Mouse (Mus musculus): Measurements from ENCODE around the gene Stx1b. TPM values are rescaled to one million over a fixed set of nuclear protein-coding genes. Genes with fewer than 3 reads are reported as not detected.

Stx1b gene
- total and polyA plus RNA-seq, 3 experiments, result 0.77 to 3.8 (median 1.1) TPM

DNA sequence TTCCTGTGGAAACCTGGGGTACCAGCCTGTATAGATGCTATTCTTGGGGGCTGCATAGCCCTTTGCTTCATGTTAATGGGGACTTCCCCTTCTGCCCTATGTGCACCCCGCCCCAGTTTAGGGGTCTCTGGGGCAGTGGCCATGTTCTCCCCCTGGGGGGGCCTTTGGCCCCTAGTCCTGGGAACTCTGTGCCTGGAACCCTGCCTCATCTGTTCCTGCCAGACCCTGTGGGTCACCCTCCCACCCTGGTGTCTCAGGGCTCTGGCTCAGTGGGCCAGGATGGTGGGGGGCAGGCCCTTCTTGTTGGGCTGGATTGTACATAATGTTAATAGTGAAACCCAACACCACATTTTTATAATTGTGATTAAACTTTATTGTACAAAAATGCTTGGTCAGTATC lies 24.6 kb downstream of the Stx1b start:
- H3K36me3 ChIP-seq (ENCODE audit: control insufficient read depth, insufficient read depth, low read length), result no peaks in the 10 kb centered on the region

DNA sequence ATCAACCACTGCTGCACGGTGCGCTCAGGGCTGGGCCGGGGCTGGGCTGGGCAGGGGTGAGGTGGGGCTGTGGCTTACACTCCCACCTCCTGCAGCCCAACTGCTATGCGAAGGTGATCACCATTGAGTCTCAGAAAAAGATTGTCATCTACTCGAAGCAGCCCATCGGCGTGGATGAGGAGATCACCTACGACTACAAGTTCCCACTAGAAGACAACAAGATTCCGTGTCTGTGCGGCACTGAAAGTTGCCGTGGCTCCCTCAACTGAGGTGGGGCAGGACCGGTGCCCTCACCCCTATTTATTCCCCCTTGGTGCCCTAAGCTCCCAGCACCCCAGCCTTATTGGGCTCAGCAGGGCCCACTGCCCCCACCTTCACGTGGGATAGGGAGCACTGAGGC lies 25.1 kb downstream of the Stx1b start:
- TF ChIP-seq POLR2A (IDR thresholded peaks at IDR 0.05; ENCODE audit: insufficient read depth, low read depth, low read length) (no peak), EP300 (IDR thresholded peaks at IDR 0.05; ENCODE audit: insufficient read depth, low read depth, low read length) (no peak), CTCF (IDR thresholded peaks at IDR 0.05) (no peak)
- intact Hi-C loops (cut with DNase I), result loop anchor here (5.0 kb wide), 1 partner anchor 118 kb away; no protein-coding TSS in a partner anchor
- Histone ChIP-seq H3K79me2 (replicated peaks; ENCODE audit: control insufficient read depth, insufficient read depth, low read length) (no peaks in the 10 kb centered on the region), H3K27ac (no peak overlapping the region), H3K4me3 (no peak overlapping the region), H3K36me3 (ENCODE audit: control insufficient read depth, insufficient read depth, low read length) (no peaks in the 10 kb centered on the region), H3K4me1 (ENCODE audit: control insufficient read depth, insufficient read depth, low read length) (peaks cover 9% of the 10 kb centered on the region), H3K9ac (ENCODE audit: low read depth, low read length) (no peak overlapping the region), H3K27me3 (ENCODE audit: control insufficient read depth, insufficient read depth, low read length) (no peaks in the 10 kb centered on the region)
- no peak for DNase-seq
- 89% methylated on average over 13 of the region's 13 CpGs for WGBS

More for the DNA sequence above, 24.6 kb downstream of the Stx1b start:
- WGBS, result 90% methylated on average over 1 of the region's 1 CpGs
- no peak for DNase-seq
- no peak overlapping the region for H3K9ac ChIP-seq (ENCODE audit: low read depth, low read length)
- H3K79me2 ChIP-seq (replicated peaks; ENCODE audit: control insufficient read depth, insufficient read depth, low read length), result no peaks in the 10 kb centered on the region
- no peak overlapping the region for H3K27ac ChIP-seq
- H3K27me3 ChIP-seq (ENCODE audit: control insufficient read depth, insufficient read depth, low read length), result no peaks in the 10 kb centered on the region
- intact Hi-C loops (cut with DNase I), result loop anchor here (1.0 to 5.0 kb wide), 5 partner anchors 15 to 135 kb away; partner anchors contain the start of genes Zfp646 and Zfp668
- no peak overlapping the region for H3K4me3 ChIP-seq
- peaks cover 9% of the 10 kb centered on the region for H3K4me1 ChIP-seq (ENCODE audit: control insufficient read depth, insufficient read depth, low read length)
- TF ChIP-seq POLR2A (IDR thresholded peaks at IDR 0.05; ENCODE audit: insufficient read depth, low read depth, low read length), result no peak
- TF ChIP-seq CTCF (IDR thresholded peaks at IDR 0.05), result no peak
- no peak for TF ChIP-seq EP300 (IDR thresholded peaks at IDR 0.05; ENCODE audit: insufficient read depth, low read depth, low read length)

DNA sequence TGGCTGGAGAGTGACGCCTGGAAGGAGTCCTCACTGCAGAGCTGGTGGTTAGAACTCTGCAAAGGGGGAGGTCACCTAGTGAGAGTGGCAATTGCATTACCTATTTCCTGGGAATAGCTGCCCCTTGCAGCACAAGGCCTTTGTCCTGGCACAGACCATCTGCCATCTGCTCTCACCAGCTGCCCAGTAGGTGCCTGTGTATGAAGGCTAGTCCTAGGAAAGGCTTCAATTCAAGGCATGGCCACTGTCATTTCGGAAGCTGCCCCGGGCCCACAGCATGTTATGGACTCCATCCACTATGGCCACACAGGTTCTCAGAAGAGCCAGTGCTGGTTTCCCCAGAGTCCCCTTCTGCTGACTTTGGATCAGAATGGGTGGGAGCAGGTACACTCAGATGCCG lies 25.8 kb downstream of the Stx1b start:
- Histone ChIP-seq H3K36me3 (ENCODE audit: control insufficient read depth, insufficient read depth, low read length) (no peaks in the 10 kb centered on the region), H3K79me2 (replicated peaks; ENCODE audit: control insufficient read depth, insufficient read depth, low read length) (no peaks in the 10 kb centered on the region), H3K27me3 (ENCODE audit: control insufficient read depth, insufficient read depth, low read length) (no peaks in the 10 kb centered on the region), H3K27ac (no peak overlapping the region), H3K4me3 (no peak overlapping the region), H3K4me1 (ENCODE audit: control insufficient read depth, insufficient read depth, low read length) (peaks cover 9% of the 10 kb centered on the region), H3K9ac (ENCODE audit: low read depth, low read length) (no peak overlapping the region)
- WGBS, result 84% methylated on average over 4 of the region's 4 CpGs
- TF ChIP-seq CTCF (IDR thresholded peaks at IDR 0.05), result no peak
- no peak for TF ChIP-seq POLR2A (IDR thresholded peaks at IDR 0.05; ENCODE audit: insufficient read depth, low read depth, low read length)
- no peak for TF ChIP-seq EP300 (IDR thresholded peaks at IDR 0.05; ENCODE audit: insufficient read depth, low read depth, low read length)
- intact Hi-C loops (cut with DNase I), result loop anchor here (5.0 kb wide), 1 partner anchor 119 kb away; no protein-coding TSS in a partner anchor
- DNase-seq, result no peak

DNA sequence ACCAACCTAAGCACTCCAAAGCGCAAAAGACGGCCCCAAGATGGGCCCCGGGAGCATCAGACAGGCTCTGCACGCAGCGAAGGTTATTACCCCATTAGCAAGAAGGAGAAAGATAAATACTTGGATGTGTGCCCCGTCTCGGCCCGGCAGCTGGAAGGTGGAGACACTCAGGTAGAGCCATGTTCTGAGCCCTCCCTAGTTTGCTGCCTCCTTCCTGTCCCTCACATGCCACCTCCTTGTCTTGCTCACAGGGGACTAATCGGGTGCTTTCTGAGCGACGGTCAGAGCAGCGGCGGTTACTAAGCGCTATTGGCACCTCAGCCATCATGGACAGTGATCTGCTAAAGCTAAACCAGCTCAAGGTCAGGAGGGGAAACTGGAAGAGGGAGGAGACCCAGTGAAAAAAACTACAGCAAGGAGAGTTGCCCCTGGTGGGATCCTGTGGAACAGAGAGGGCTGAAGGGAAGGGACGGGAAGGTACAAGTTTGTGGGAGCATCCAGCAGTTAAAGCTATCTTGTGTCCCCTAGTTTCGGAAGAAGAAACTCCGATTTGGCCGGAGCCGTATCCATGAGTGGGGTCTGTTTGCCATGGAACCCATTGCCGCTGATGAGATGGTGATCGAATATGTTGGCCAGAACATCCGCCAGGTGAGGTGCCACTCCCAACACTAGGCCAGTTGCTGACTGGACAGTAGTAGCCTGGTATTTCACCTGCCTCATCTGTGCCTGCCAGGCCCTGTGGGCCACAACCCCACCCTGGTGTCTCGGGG lies 27.1 kb downstream of the Stx1b start:
- H3K79me2 ChIP-seq (replicated peaks; ENCODE audit: control insufficient read depth, insufficient read depth, low read length), result no peaks in the 10 kb centered on the region
- H3K9ac ChIP-seq (ENCODE audit: low read depth, low read length), result no peak overlapping the region
- H3K4me3 ChIP-seq, result no peak overlapping the region
- no peaks in the 10 kb centered on the region for H3K27me3 ChIP-seq (ENCODE audit: control insufficient read depth, insufficient read depth, low read length)
- TF ChIP-seq EP300 (IDR thresholded peaks at IDR 0.05; ENCODE audit: insufficient read depth, low read depth, low read length), result no peak
- TF ChIP-seq POLR2A (IDR thresholded peaks at IDR 0.05; ENCODE audit: insufficient read depth, low read depth, low read length), result no peak
- no peak for TF ChIP-seq CTCF (IDR thresholded peaks at IDR 0.05)
- H3K27ac ChIP-seq, result no peak overlapping the region
- no peaks in the 10 kb centered on the region; the same call in 1 of the 2 replicates for H3K36me3 ChIP-seq (ENCODE audit: control insufficient read depth, insufficient read depth, low read length)
- DNase-seq, result no peak
- peaks cover 9% of the 10 kb centered on the region for H3K4me1 ChIP-seq (ENCODE audit: control insufficient read depth, insufficient read depth, low read length)
- intact Hi-C loops (cut with DNase I), result loop anchor here (5.0 kb wide), 1 partner anchor 120 kb away; no protein-coding TSS in a partner anchor
- WGBS, result 88% methylated on average over 23 of the region's 23 CpGs

DNA sequence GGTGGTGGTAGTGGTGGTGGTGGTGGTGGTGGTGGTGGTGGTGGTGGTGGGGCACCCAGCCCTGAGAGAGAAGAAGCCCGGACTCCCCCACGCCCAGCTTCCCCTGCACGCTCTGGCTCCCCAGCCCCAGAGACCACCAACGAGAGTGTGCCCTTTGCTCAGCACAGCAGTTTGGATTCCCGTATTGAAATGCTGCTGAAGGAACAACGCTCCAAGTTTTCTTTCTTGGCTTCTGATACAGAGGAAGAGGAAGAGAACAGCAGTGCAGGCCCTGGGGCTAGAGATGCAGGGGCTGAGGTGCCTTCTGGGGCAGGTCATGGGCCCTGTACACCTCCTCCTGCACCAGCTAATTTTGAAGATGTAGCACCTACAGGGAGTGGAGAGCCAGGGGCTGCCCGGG lies 39.0 kb downstream of the Stx1b start, which contains the start of gene Gm49388:
Gene Gm49388 (plus strand): TSS at position 301 of the 400 bp plus-strand sequence.
- intact Hi-C loops (cut with DNase I), result no loop called here

DNA sequence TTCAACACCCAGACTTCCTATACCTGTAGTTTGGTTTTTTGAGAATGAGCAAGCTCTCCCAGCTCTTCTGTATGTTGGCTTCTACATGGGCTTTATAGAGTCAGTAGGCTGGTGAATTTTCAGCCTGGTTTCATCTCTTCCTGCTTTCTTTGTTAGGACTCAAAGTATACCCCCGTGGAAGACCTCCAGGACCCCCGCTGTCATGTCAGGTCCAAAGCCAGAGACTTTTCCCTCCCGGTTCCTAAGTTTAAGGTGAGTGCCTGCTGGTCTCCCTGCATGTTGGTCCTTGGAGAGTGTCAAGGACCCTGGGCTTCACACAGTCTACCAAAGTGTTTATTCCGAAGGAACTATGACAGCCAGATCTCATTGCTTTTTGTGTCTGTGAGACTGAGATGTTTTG lies 46.0 kb downstream of the Stx1b start:
- H3K79me2 ChIP-seq (replicated peaks; ENCODE audit: control insufficient read depth, insufficient read depth, low read length), result 0 out of 2 replicates have a peak, but pooled peaks cover 2% of the 10 kb centered on the region
- DNase-seq, result no peak
- no peaks in the 10 kb centered on the region for H3K27me3 ChIP-seq (ENCODE audit: control insufficient read depth, insufficient read depth, low read length)
- H3K27ac ChIP-seq, result no peak overlapping the region
- WGBS, result 73% methylated on average over 4 of the region's 4 CpGs
- H3K9ac ChIP-seq (ENCODE audit: low read depth, low read length), result no peak overlapping the region
- H3K4me1 ChIP-seq (ENCODE audit: control insufficient read depth, insufficient read depth, low read length), result no peaks in the 10 kb centered on the region; the same call in 1 of the 2 replicates
- intact Hi-C loops (cut with DNase I), result loop anchor here (5.0 kb wide), 1 partner anchor 99 kb away; the partner anchor contains the start of genes Zfp646 and Zfp668
- peaks cover 6% of the 10 kb centered on the region for H3K36me3 ChIP-seq (ENCODE audit: control insufficient read depth, insufficient read depth, low read length)
- peak overlapping the region; percentile 94 for H3K4me3 ChIP-seq
- TF ChIP-seq POLR2A (IDR thresholded peaks at IDR 0.05; ENCODE audit: insufficient read depth, low read depth, low read length), result no peak
- TF ChIP-seq EP300 (IDR thresholded peaks at IDR 0.05; ENCODE audit: insufficient read depth, low read depth, low read length), result no peak
- no peak for TF ChIP-seq CTCF (IDR thresholded peaks at IDR 0.05)

More for the DNA sequence above, 39.0 kb downstream of the Stx1b start, which contains the start of gene Gm49388:
- Histone ChIP-seq H3K9ac (ENCODE audit: low read depth, low read length) (no peak within 1 kb of the TSS), H3K4me3 (no peak within 1 kb of the TSS), H3K27ac (no peak within 1 kb of the TSS), H3K4me1 (ENCODE audit: control insufficient read depth, insufficient read depth, low read length) (no peaks in the 10 kb centered on the region), H3K36me3 (ENCODE audit: control insufficient read depth, insufficient read depth, low read length) (peaks cover 2% of the 10 kb centered on the region; the same call in 1 of the 2 replicates), H3K79me2 (replicated peaks; ENCODE audit: control insufficient read depth, insufficient read depth, low read length) (no peaks in the 10 kb centered on the region), H3K27me3 (ENCODE audit: control insufficient read depth, insufficient read depth, low read length) (no peaks in the 10 kb centered on the region)
- no peak for DNase-seq
- 96% methylated on average over 7 of the region's 7 CpGs for WGBS
- no peak for TF ChIP-seq EP300 (IDR thresholded peaks at IDR 0.05; ENCODE audit: insufficient read depth, low read depth, low read length)
- TF ChIP-seq POLR2A (IDR thresholded peaks at IDR 0.05; ENCODE audit: insufficient read depth, low read depth, low read length), result no peak
- no peak for TF ChIP-seq CTCF (IDR thresholded peaks at IDR 0.05)

Measured in heart, adult 2 months (tissue).